Mouse (Mus musculus): ENCODE results near the gene Mbd4. TPM values are rescaled to one million over a fixed set of nuclear protein-coding genes. Genes with fewer than 3 reads are reported as not detected.
A peak's percentile ranks its signal among the peaks of the same experiment; 100 is the strongest.

Gene Mbd4
- polyA plus RNA-seq (2016; fragmentation: Nextera tagmentation; extraction: Ambion mirVana) = 11.0 and 14.2 TPM in 2 replicates

GRCm38 (mm10) chr6:115853091-115853813 lies at the start of gene Mbd4, which contains the start of gene Ift122:
Gene Mbd4 (minus strand): TSS chr6:115853371.
Gene Ift122 (plus strand): TSS chr6:115853470.
- peak within 1 kb of the TSS; percentile 90 for H3K27ac ChIP-seq (ENCODE audit: poor library complexity, severe bottlenecking)
- peak within 1 kb of the TSS; percentile 61 for H3K4me3 ChIP-seq
- under 1% methylated on average over 51 of the region's 51 CpGs for WGBS
- H3K9ac ChIP-seq = peak within 1 kb of the TSS; percentile 77
- peak; percentile 96 for ATAC-seq (ENCODE audit: insufficient number of reproducible peaks, low FRiP score)
- no peaks in the 10 kb centered on the region for H3K27me3 ChIP-seq (replicated peaks)
- H3K4me1 ChIP-seq (replicated peaks) = peaks cover 48% of the 10 kb centered on the region
- H3K9me3 ChIP-seq (replicated peaks) = no peaks in the 10 kb centered on the region
- peaks cover 8% of the 10 kb centered on the region for H3K36me3 ChIP-seq
- peak within 1 kb of the TSS; percentile 93 for H3K4me2 ChIP-seq

- Histone ChIP-seq H3K27ac (ENCODE audit: poor library complexity, severe bottlenecking) (no peak overlapping the region), H3K36me3 (peaks cover 15% of the 10 kb centered on the region; the same call in 1 of the 2 replicates), H3K4me1 (replicated peaks) (peaks cover 24% of the 10 kb centered on the region), H3K27me3 (replicated peaks) (no peaks in the 10 kb centered on the region), H3K4me2 (no peak overlapping the region), H3K9me3 (replicated peaks) (no peaks in the 10 kb centered on the region), H3K9ac (no peak overlapping the region), H3K4me3 (no peak overlapping the region)
- ATAC-seq (ENCODE audit: insufficient number of reproducible peaks, low FRiP score) = no peak
- WGBS = 74% methylated on average over 3 of the region's 3 CpGs
Observed at GRCm38 (mm10) chr6:115902545-115902944, 49.4 kb upstream of the Mbd4 start.

- WGBS = 73% methylated on average over 8 of the region's 8 CpGs
- no peak overlapping the region for H3K4me2 ChIP-seq
- peaks cover 34% of the 10 kb centered on the region for H3K4me1 ChIP-seq (replicated peaks)
- H3K9ac ChIP-seq = no peak overlapping the region
- H3K36me3 ChIP-seq = peaks cover 11% of the 10 kb centered on the region; the same call in 1 of the 2 replicates
- peak overlapping the region; percentile 26; the same call in 1 of the 2 replicates for H3K27ac ChIP-seq (ENCODE audit: poor library complexity, severe bottlenecking)
- no peaks in the 10 kb centered on the region for H3K27me3 ChIP-seq (replicated peaks)
- no peak overlapping the region for H3K4me3 ChIP-seq
- H3K9me3 ChIP-seq (replicated peaks) = no peaks in the 10 kb centered on the region
- 0 out of 2 replicates have a peak, but pooled peaks have one; percentile 13 for ATAC-seq (ENCODE audit: insufficient number of reproducible peaks, low FRiP score)
Observed at GRCm38 (mm10) chr6:115901489-115901931, 48.3 kb upstream of the Mbd4 start.

GRCm38 (mm10) chr6:115901062-115901461 lies 47.9 kb upstream of the Mbd4 start:
- Histone ChIP-seq H3K36me3 (peaks cover 11% of the 10 kb centered on the region; the same call in 1 of the 2 replicates), H3K27ac (ENCODE audit: poor library complexity, severe bottlenecking) (peak overlapping the region; percentile 26; the same call in 1 of the 2 replicates), H3K4me2 (no peak overlapping the region), H3K4me1 (replicated peaks) (peaks cover 34% of the 10 kb centered on the region), H3K27me3 (replicated peaks) (no peaks in the 10 kb centered on the region), H3K9ac (no peak overlapping the region), H3K4me3 (no peak overlapping the region), H3K9me3 (replicated peaks) (no peaks in the 10 kb centered on the region)
- WGBS = 8% methylated on average over 3 of the region's 3 CpGs
- peak; percentile 58 for ATAC-seq (ENCODE audit: insufficient number of reproducible peaks, low FRiP score)

- WGBS = 70% methylated on average over 7 of the region's 7 CpGs
- H3K27me3 ChIP-seq (replicated peaks) = no peaks in the 10 kb centered on the region
- H3K27ac ChIP-seq (ENCODE audit: poor library complexity, severe bottlenecking) = no peak overlapping the region
- ATAC-seq (ENCODE audit: insufficient number of reproducible peaks, low FRiP score) = no peak
- H3K36me3 ChIP-seq = peaks cover 24% of the 10 kb centered on the region
- no peak overlapping the region for H3K4me2 ChIP-seq
- no peak overlapping the region for H3K4me3 ChIP-seq
- H3K9me3 ChIP-seq (replicated peaks) = no peaks in the 10 kb centered on the region
- H3K4me1 ChIP-seq (replicated peaks) = peaks cover 23% of the 10 kb centered on the region
- 0 out of 2 replicates have a peak overlapping the region, but pooled peaks have one; percentile 1 for H3K9ac ChIP-seq
Observed at GRCm38 (mm10) chr6:115897926-115898520, 44.9 kb upstream of the Mbd4 start.

GRCm38 (mm10) chr6:115897117-115897516 lies 43.9 kb upstream of the Mbd4 start:
- 56% methylated on average over 4 of the region's 4 CpGs for WGBS
- Histone ChIP-seq H3K27me3 (replicated peaks) (no peaks in the 10 kb centered on the region), H3K4me3 (no peak overlapping the region), H3K36me3 (peaks cover 25% of the 10 kb centered on the region), H3K9ac (no peak overlapping the region), H3K27ac (ENCODE audit: poor library complexity, severe bottlenecking) (no peak overlapping the region), H3K4me2 (no peak overlapping the region), H3K4me1 (replicated peaks) (peaks cover 27% of the 10 kb centered on the region), H3K9me3 (replicated peaks) (no peaks in the 10 kb centered on the region)
- ATAC-seq (ENCODE audit: insufficient number of reproducible peaks, low FRiP score) = no peak

- ATAC-seq (ENCODE audit: insufficient number of reproducible peaks, low FRiP score) = no peak
- no peak overlapping the region for H3K27ac ChIP-seq (ENCODE audit: poor library complexity, severe bottlenecking)
Observed at GRCm38 (mm10) chr6:115896346-115896745, 43.2 kb upstream of the Mbd4 start.

GRCm38 (mm10) chr6:115892363-115892762 lies 39.2 kb upstream of the Mbd4 start:
- Histone ChIP-seq H3K9ac (no peak overlapping the region), H3K27me3 (replicated peaks) (no peaks in the 10 kb centered on the region), H3K4me1 (replicated peaks) (peaks cover 33% of the 10 kb centered on the region), H3K27ac (ENCODE audit: poor library complexity, severe bottlenecking) (no peak overlapping the region), H3K9me3 (replicated peaks) (peaks cover 5% of the 10 kb centered on the region; the same call in 1 of the 2 replicates), H3K4me3 (no peak overlapping the region), H3K36me3 (peaks cover 47% of the 10 kb centered on the region), H3K4me2 (no peak overlapping the region)
- WGBS = 72% methylated on average over 3 of the region's 3 CpGs
- no peak for ATAC-seq (ENCODE audit: insufficient number of reproducible peaks, low FRiP score)

More at GRCm38 (mm10) chr6:115896346-115896745, 43.2 kb upstream of the Mbd4 start:
- Histone ChIP-seq H3K4me3 (no peak overlapping the region), H3K27me3 (replicated peaks) (no peaks in the 10 kb centered on the region), H3K9me3 (replicated peaks) (no peaks in the 10 kb centered on the region), H3K9ac (no peak overlapping the region), H3K36me3 (peaks cover 29% of the 10 kb centered on the region), H3K4me1 (replicated peaks) (peaks cover 28% of the 10 kb centered on the region), H3K4me2 (no peak overlapping the region)
- 80% methylated on average over 1 of the region's 1 CpGs for WGBS

- Histone ChIP-seq H3K4me1 (replicated peaks) (peaks cover 26% of the 10 kb centered on the region), H3K9ac (no peak overlapping the region), H3K27me3 (replicated peaks) (no peaks in the 10 kb centered on the region), H3K9me3 (replicated peaks) (peaks cover 5% of the 10 kb centered on the region; the same call in 1 of the 2 replicates), H3K4me2 (no peak overlapping the region), H3K27ac (ENCODE audit: poor library complexity, severe bottlenecking) (peak overlapping the region; percentile 63), H3K36me3 (peaks cover 52% of the 10 kb centered on the region), H3K4me3 (no peak overlapping the region)
- ATAC-seq (ENCODE audit: insufficient number of reproducible peaks, low FRiP score) = no peak; the same call in 1 of the 2 replicates
- WGBS = 64% methylated on average over 8 of the region's 8 CpGs
Observed at GRCm38 (mm10) chr6:115891497-115892061, 38.4 kb upstream of the Mbd4 start.

GRCm38 (mm10) chr6:115891061-115891460 lies 37.9 kb upstream of the Mbd4 start:
- Histone ChIP-seq H3K27ac (ENCODE audit: poor library complexity, severe bottlenecking) (peak overlapping the region; percentile 63), H3K4me2 (no peak overlapping the region), H3K9ac (no peak overlapping the region), H3K4me3 (no peak overlapping the region), H3K9me3 (replicated peaks) (peaks cover 5% of the 10 kb centered on the region; the same call in 1 of the 2 replicates), H3K36me3 (peaks cover 52% of the 10 kb centered on the region), H3K4me1 (replicated peaks) (peaks cover 25% of the 10 kb centered on the region), H3K27me3 (replicated peaks) (no peaks in the 10 kb centered on the region)
- ATAC-seq (ENCODE audit: insufficient number of reproducible peaks, low FRiP score) = peak; percentile 18; the same call in 1 of the 2 replicates
- WGBS = 42% methylated on average over 6 of the region's 6 CpGs

- Histone ChIP-seq H3K9ac (no peak overlapping the region), H3K4me1 (replicated peaks) (peaks cover 25% of the 10 kb centered on the region), H3K27me3 (replicated peaks) (no peaks in the 10 kb centered on the region), H3K9me3 (replicated peaks) (peaks cover 5% of the 10 kb centered on the region; the same call in 1 of the 2 replicates), H3K4me2 (no peak overlapping the region), H3K36me3 (peaks cover 56% of the 10 kb centered on the region), H3K27ac (ENCODE audit: poor library complexity, severe bottlenecking) (no peak overlapping the region), H3K4me3 (no peak overlapping the region)
- 60% methylated on average over 8 of the region's 8 CpGs for WGBS
- no peak for ATAC-seq (ENCODE audit: insufficient number of reproducible peaks, low FRiP score)
Observed at GRCm38 (mm10) chr6:115890601-115891000, 37.4 kb upstream of the Mbd4 start.
